Mouse (Mus musculus): ENCODE measurements around the gene Tm2d1.
"Not testable (repeated sequence)": the region's sequence is repeated elsewhere in the genome, so short reads cannot be mapped to it uniquely, and the experiment has no call there.

Tm2d1 gene

GRCm38 (mm10) chr4:98382716-98383424 lies at the start of gene Tm2d1:
Gene Tm2d1 (minus strand): TSS chr4:98383306.
- peak; percentile 99 for DNase-seq

DNA sequence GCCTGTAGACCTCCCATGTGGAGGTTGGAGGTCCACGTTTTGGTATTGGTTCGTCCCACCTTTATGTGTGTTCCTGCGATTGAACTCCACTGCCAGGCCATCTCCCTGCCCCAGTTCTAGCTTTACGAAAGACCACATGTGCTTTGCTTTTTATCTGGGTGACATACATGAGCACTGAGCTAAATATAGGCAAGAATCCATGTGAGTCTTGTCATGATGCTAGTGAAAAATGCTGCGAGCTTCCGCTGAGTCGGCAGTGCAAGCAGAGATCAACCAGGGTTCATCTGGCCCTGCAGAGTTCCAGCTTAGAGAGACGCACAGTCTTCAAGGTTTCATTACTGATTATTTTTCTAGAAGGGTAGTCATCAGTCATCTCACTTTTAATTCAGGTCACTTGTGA lies 45.3 kb upstream of the Tm2d1 start:
- DNase-seq = peak; percentile 80

DNA sequence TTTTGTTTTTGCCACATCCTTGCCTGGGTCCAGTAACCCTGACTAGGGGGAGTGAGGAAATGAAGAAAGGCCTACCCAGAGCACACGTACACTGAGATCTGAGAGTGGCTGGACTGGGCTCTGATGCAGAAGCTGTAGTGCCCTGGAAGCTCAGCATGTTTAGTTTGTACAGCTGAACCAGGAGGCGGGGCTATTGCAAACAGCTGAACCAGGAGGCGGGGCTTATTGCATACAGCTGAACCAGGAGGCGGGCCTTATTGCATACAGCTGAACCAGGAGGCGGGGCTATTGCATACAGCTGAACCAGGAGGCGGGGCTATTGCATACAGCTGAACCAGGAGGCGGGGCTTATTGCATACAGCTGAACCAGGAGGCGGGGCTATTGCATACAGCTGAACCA lies 32.0 kb upstream of the Tm2d1 start:
- DNase-seq = not testable (repeated sequence)

DNA sequence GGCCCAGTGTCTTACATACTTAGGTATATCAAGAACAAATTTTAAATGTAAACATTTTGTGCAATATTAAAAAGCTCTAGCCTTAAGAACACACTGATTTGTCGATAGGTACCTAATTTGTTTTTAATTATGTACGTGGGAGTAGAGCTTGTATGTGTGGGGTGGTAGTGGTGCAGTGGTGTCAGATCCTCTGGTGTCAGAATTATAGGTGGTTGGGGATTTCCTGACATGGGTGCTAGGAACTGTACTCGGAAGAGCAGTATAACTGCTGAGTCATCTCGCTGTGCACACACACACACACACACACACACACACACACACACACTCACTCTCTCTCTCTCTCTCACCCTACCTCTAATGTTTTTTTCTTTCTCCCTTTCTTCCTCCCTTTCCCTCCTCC lies 25.3 kb upstream of the Tm2d1 start:
- DNase-seq = peak; percentile 2

DNA sequence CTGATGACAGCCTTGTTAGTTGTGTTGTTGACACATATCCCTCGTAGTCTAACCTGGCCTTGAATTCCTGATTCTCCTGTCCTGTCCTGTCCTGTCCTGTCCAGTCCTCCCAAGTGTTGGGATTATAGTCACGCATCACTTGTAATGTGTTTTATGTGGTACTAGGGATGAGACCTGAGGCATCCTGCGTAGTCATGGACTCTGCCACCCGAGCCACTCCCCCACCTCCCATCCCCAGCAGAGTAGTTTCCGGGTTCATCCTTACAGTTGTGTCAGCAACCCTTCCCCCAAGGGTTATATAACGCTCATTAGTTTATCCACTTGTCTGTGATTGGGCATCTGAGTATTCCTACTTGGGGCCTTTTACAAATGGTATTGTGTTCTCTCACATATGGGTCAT lies 21.3 kb upstream of the Tm2d1 start:
- no peak for DNase-seq

DNA sequence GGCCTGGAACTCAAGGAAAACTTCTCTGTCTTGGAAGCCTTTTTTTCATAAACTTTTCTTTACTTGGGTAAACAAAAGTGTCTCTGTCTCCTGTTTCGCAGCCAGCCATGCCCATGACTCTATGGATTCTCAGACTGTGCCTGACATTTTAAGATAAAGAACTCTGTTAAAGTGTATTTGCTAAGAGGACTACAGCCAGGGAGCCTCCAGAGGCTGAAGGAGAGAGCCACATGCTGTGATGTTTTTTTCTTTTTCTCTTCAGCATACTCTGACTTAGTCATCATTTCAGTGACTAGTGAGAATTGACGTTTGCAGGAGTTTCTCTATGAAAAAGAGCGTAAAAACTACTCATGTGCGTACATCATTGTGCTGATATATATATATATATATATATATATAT lies 20.4 kb upstream of the Tm2d1 start:
- no peak for DNase-seq

DNA sequence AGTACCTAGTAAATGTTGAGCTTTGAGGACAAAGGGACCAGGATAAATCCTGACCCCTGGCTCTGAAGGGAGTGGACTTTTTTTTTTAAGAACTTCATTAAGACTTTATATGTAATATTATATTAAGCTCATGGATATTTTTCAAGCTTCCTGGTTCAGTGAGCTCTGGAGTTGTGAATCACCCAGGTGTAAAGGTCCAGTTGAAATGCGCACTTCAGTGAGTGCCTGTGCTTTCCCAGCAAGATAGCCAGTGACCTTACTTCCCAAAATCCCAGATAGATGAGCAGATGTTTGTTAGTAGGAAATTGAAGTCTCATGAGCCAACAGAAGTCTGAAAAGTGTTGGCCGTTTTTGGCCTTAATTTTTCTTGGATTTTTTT lies 18.5 kb upstream of the Tm2d1 start:
- no peak for DNase-seq

DNA sequence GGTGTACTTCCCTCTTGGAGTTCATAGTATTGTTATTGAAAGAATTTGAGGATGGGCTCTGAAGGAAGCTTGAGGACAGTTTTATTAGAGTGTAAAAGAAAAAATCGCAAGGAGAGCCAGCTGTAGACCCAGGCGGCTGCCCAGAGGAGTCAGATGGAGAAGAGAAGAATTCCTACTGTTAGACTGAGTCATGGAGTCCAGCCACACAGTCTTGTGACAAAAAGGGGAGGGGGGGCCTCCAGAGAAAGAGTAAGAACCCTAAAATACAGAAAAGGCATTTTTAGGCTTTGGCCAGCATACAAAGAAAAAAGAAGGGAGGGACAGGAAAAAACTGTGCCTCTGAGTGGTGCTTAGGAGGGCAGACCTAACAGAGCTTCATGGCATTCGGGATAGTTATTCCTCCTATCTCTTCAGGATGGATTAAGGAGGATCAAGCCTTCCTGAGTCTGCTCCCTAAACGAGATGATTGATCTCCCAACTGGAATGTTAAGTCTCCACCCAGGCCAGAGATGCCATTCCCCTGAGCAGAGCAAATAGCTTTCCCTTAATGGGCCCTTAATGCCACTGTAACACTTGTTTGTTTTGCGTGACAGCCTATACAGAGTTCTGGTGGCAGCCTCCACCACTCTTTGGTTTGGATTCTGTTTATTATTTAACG lies 17.9 kb upstream of the Tm2d1 start:
- no peak for DNase-seq

- peak; percentile 94 for DNase-seq
Measured at GRCm38 (mm10) chr4:98395690-98396437, 12.8 kb upstream of the Tm2d1 start, which contains the start of gene Patj. Gene Patj (plus strand): TSS chr4:98395785.

- DNase-seq = no peak
Measured at GRCm38 (mm10) chr4:98395346-98395689, 12.2 kb upstream of the Tm2d1 start.

- DNase-seq = no peak
Measured at GRCm38 (mm10) chr4:98385036-98385435, 1.9 kb upstream of the Tm2d1 start.

DNA sequence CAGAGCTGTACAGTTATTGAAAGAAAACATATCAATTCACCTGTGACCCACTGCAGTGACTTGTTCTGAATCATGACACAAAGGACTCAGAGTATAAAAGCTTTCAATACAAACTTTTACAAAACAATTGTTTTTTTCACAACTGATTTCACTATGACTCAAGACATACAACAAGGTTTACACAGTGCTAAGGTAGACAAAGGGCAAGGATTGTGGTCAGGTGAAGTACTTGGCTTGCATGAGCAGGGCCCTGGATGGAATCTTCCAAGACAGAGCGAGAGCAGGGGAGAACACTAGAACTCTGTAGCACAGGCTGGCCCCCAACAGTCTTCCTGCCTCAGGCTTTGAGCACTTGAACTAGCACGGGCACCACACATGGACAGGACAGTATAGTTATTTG lies 6.2 kb downstream of the Tm2d1 start:
- no peak for DNase-seq

DNA sequence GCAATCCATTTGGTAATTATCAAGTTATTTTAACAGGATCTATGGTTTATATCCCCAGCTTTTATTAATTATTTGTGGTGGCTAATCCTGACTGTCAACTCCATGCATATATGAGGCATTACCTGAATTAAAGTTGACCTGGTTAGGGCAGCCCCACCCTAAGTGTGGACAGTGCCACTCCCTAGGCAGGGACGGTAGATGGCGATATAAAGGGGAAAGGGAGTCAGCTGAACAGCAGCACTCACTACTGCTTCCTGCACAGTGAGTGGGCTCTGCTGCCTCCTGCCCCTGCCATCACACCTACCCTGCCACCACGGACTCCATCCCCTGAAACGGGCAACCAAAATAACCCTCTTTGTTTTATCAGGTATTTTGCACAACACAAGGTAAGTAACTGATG lies 7.7 kb downstream of the Tm2d1 start:
- DNase-seq = no peak

GRCm38 (mm10) chr4:98358034-98358809 lies 24.9 kb downstream of the Tm2d1 start:
- DNase-seq = no peak

DNA sequence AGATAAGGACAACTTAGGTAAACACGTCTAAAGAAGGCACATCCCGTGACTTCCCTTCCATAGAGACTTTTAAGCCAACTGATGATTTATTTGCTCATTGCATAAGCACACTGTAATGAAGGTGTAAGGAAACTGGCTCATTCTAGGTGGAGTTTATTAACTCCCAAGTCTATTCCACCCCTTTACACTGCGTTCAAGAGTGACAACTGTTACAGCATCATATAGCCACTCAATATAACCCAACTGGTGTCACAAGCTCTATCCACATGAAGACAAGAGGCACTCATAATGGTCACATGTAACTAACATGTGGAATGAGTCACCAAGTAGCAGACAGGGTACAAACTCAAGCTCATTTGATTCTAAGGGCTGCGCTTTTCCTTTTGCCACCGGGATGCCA lies 34.5 kb downstream of the Tm2d1 start:
- DNase-seq = no peak

- no peak for DNase-seq
Measured at GRCm38 (mm10) chr4:98345783-98346182, 37.3 kb downstream of the Tm2d1 start.

GRCm38 (mm10) chr4:98339992-98340564 lies 43.0 kb downstream of the Tm2d1 start:
- no peak for DNase-seq

DNA sequence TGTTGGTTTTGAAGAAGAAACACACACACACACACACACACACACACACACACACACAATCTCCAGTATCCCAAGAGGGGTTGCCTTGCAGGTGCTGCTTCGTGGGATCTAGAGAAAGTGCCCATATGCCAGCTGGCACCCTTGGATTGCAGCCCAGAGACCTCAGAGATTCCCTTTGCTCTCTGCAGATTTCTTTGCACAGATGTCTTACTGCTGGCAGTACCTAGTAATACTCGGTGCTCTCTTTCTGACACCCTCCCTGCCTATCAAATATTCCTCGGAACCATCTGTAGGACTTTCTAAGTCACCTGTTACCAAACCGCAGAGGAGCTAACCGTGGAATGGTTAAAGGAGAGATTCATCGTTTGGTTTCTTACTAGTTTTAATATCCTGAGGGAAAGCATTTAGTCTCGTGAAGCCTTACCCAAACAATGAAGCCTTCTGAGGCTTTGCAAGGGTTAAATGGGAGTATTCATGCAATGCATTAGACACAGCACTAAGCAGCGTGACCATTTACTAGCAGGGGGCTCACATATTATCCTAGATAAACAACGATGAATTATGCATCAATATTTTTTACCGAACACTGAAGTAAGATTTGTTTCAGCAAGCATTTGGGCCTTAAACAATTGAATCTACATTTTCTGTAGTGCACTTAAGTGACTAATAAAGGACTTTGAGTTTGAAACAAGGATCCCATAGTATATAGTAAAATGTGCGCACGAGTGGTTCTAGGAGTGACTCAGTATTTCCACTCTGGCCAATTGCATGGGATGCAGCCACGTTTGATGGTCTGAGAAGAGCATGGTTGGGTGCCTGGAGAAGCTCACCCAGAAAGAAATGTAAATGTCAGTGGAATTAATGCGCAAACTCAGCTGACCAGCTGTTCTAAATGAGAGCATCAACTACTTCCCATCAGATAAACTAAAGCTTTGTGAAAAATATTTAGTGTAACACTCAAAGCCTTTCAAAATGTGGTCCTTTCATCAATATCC lies 44.2 kb downstream of the Tm2d1 start:
- DNase-seq = peak; percentile 84

GRCm38 (mm10) chr4:98337197-98337596 lies 45.9 kb downstream of the Tm2d1 start:
- peak; percentile 62 for DNase-seq

DNA sequence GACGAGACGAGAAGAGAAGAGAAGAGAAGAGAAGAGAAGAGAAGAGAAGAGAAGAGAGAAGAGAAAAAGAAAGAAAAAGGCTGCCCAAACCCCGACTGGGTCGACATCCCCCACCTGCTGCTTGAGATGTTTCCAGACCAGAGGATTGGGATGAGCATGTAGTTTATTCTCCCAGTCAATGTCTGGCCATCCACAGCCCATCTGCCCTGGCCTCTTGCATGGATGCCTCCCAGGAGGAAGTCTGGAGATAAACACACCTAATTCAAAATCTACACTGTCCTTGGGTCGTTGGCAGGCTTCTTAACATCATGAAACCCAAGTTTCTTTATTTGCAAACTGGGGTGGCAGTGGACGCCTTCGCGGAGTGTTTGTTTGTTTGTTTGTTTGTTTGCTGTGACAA lies 47.4 kb downstream of the Tm2d1 start:
- DNase-seq = peak; percentile 55

DNA sequence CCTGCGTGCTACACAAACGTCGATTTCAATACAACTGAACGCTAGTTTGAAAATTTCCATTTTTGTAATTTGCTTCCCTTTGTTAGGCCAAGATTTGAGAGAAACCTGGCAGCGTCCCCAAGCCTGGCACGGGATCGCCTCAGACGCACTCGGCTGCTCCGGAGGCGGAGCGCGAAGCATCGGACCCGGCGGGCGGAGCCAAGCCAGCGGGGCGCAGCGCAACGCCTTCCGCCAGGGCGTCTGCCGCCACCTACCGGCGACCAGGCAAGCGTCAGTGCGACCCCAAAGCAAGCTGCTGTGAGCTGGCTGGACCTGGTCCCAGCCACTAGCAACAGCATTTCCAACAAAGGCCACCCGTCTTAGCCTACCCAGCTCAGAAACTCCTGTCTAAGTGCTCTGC lies 60.9 kb downstream of the Tm2d1 start:
- DNase-seq = peak; percentile 99
